Mouse (Mus musculus): ENCODE results near the gene Irgc1. TPM values are rescaled to one million over a fixed set of nuclear protein-coding genes. Genes with fewer than 3 reads are reported as not detected.
A peak's percentile ranks its signal among the peaks of the same experiment; 100 is the strongest.

Gene Irgc1
- polyA plus RNA-seq, 2 experiments, result not detected

DNA sequence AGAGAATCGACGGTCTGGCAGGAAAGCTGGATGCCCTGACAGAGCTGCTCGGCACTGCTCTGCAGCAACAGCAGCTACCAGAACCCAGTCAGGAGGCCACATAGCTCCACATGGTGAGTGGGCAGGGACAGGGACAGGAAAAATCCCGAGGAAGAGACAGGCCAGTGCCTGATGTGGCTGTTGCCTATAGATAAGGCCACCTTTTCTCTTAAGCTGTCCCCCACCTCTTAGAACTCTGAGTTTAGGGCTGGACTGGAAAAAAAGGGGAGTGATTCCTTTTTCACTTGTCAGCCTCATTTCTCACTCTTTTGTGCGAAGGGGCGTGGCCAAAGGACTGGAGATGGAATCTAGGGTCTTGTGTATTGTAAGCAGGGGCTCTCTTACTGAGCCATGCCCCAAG, 68.0 kb downstream of the Irgc1 start:
- ATAC-seq (ENCODE audit: insufficient read depth) (peak; percentile 73), DNase-seq (ENCODE audit: low read depth in 3 of 3, low spot score in 3 of 3) (peak in 1 of 3 experiments; percentile 81)
- H3K36me3 ChIP-seq (replicated peaks; ENCODE audit: control insufficient read depth, insufficient read depth, low read depth), result peaks cover 77% of the 10 kb centered on the region
- no peaks in the 10 kb centered on the region for H3K27me3 ChIP-seq (ENCODE audit: control insufficient read depth, insufficient read depth, low read length)
- peak overlapping the region; percentile 38 for H3K4me2 ChIP-seq (ENCODE audit: low read depth)
- peak overlapping the region; percentile 76 for H3K27ac ChIP-seq
- H3K4me1 ChIP-seq (replicated peaks; ENCODE audit: control insufficient read depth in 2 of 2, insufficient read depth in 2 of 2, low read length in 1 of 2), result peaks cover 26 to 55% of the 10 kb centered on the region in 2 experiments
- H3K9me3 ChIP-seq (ENCODE audit: control insufficient read depth, low read length), result no peaks in the 10 kb centered on the region
- peak; percentile 63 for TF ChIP-seq EP300 (IDR thresholded peaks at IDR 0.05; ENCODE audit: low read depth)
- no peak for TF ChIP-seq CTCF (IDR thresholded peaks at IDR 0.05; ENCODE audit: low read depth)
- H3K9ac ChIP-seq (replicated peaks), result peak overlapping the region; percentile 37
- no peak overlapping the region for H3K4me3 ChIP-seq (ENCODE audit: insufficient read depth in 1 of 2, low read depth in 2 of 2, low read length in 2 of 2)
- 28% methylated on average over 6 of the region's 6 CpGs for WGBS (ENCODE audit: insufficient replicate concordance)

DNA sequence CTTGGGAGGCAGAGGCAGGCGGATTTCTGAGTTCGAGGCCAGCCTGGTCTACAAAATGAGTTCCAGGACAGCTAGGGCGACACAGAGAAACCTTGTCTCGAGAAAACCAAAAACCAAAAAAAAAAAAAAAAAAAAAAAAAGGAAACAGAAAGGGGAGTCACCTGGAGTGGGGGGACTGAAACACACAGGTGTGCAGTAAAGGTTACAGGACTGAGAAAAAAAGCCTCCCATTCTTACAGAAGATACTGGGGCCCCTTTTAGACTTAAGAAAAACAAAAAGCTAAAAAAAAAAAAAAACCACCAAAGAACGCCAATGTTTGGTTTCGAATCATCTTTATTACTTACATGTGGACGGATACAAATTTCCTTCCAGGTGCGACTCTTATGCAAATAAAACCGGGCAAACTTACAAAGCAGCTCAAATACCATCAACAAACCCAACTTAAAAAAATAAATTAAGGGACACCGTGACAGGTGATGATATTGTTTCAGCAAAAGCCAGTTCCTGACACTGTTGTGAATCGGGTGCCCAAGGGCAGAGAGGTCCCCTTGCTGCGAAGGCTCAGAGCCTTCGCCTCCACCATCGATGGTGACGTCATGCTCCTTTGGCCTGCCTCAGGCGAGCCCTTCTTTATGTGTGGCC, 69.2 kb downstream of the Irgc1 start:
- Histone ChIP-seq H3K27me3 (ENCODE audit: control insufficient read depth, insufficient read depth, low read length) (no peaks in the 10 kb centered on the region), H3K4me3 (ENCODE audit: insufficient read depth in 1 of 2, low read depth in 2 of 2, low read length in 2 of 2) (no peak overlapping the region), H3K9ac (replicated peaks) (peak overlapping the region; percentile 16; the same call in 1 of the 2 replicates), H3K4me1 (replicated peaks; ENCODE audit: control insufficient read depth in 2 of 2, insufficient read depth in 2 of 2, low read length in 1 of 2) (peaks cover 38 to 65% of the 10 kb centered on the region in 2 experiments), H3K4me2 (ENCODE audit: low read depth) (no peak overlapping the region), H3K9me3 (ENCODE audit: control insufficient read depth, low read length) (no peaks in the 10 kb centered on the region), H3K36me3 (replicated peaks; ENCODE audit: control insufficient read depth, insufficient read depth, low read depth) (peaks cover 90% of the 10 kb centered on the region), H3K27ac (peak overlapping the region; percentile 76)
- no peak for ATAC-seq (ENCODE audit: insufficient read depth)
- no peak for DNase-seq (ENCODE audit: low read depth in 3 of 3, low spot score in 3 of 3)
- no peak for TF ChIP-seq CTCF (IDR thresholded peaks at IDR 0.05; ENCODE audit: low read depth)
- no peak for TF ChIP-seq EP300 (IDR thresholded peaks at IDR 0.05; ENCODE audit: low read depth)
- WGBS (ENCODE audit: insufficient replicate concordance), result 78% methylated on average over 16 of the region's 16 CpGs

Other genes with a start within 250 kb of the Irgc1 start
- gene Zfp111, start 240.9 kb downstream of the Irgc1 start, polyA plus RNA-seq (2012; rRNA removed), result 0.55 and 0.68 TPM in 2 replicates
- 1.2 and 1.8 TPM in 2 replicates for gene Zfp111, start 240.9 kb downstream of the Irgc1 start, polyA plus RNA-seq (2014; fragmentation: Nextera tagmentation; extraction: Ambion mirVana)
- 0.80 and 0.97 TPM in 2 replicates for gene Zfp109, start 214.7 kb downstream of the Irgc1 start, polyA plus RNA-seq (2012; rRNA removed)
- 0.65 and 0.73 TPM in 2 replicates for gene Zfp109, start 214.7 kb downstream of the Irgc1 start, polyA plus RNA-seq (2014; fragmentation: Nextera tagmentation; extraction: Ambion mirVana)
- 0.21 and 0.26 TPM in 2 replicates for gene Zfp108, start 197.5 kb downstream of the Irgc1 start, polyA plus RNA-seq (2012; rRNA removed)
- 0.09 and 0.54 TPM in 2 replicates for gene Zfp108, start 197.5 kb downstream of the Irgc1 start, polyA plus RNA-seq (2014; fragmentation: Nextera tagmentation; extraction: Ambion mirVana)
- gene Zfp93, start 181.9 kb downstream of the Irgc1 start, polyA plus RNA-seq (2012; rRNA removed), result 0.58 and 7.6 TPM in 2 replicates
- 0.75 and 1.3 TPM in 2 replicates for gene Zfp93, start 181.9 kb downstream of the Irgc1 start, polyA plus RNA-seq (2014; fragmentation: Nextera tagmentation; extraction: Ambion mirVana)
- gene Zfp61, start 151.1 kb downstream of the Irgc1 start, polyA plus RNA-seq (2012; rRNA removed), result 2.3 and 2.6 TPM in 2 replicates
- gene Zfp61, start 151.1 kb downstream of the Irgc1 start, polyA plus RNA-seq (2014; fragmentation: Nextera tagmentation; extraction: Ambion mirVana), result 1.6 and 2.1 TPM in 2 replicates
- gene Zfp94, start 135.6 kb downstream of the Irgc1 start, polyA plus RNA-seq (2012; rRNA removed), result 1.5 and 1.8 TPM in 2 replicates
- gene Zfp94, start 135.6 kb downstream of the Irgc1 start, polyA plus RNA-seq (2014; fragmentation: Nextera tagmentation; extraction: Ambion mirVana), result 1.4 TPM in 2 replicates
- gene Tescl, start 118.4 kb downstream of the Irgc1 start, polyA plus RNA-seq (2012; rRNA removed), result 0.11 TPM in 1 of 2 replicates, not detected in the other
- not detected in 2 replicates for gene Tescl, start 118.4 kb downstream of the Irgc1 start, polyA plus RNA-seq (2014; fragmentation: Nextera tagmentation; extraction: Ambion mirVana)
- gene Lypd5, start 103.1 kb downstream of the Irgc1 start, polyA plus RNA-seq (2012; rRNA removed), result not detected in 2 replicates
- gene Lypd5, start 103.1 kb downstream of the Irgc1 start, polyA plus RNA-seq (2014; fragmentation: Nextera tagmentation; extraction: Ambion mirVana), result not detected in 2 replicates
- gene Kcnn4, start 82.0 kb downstream of the Irgc1 start, polyA plus RNA-seq (2012; rRNA removed), result 112 and 113 TPM in 2 replicates
- 90.2 and 112 TPM in 2 replicates for gene Kcnn4, start 82.0 kb downstream of the Irgc1 start, polyA plus RNA-seq (2014; fragmentation: Nextera tagmentation; extraction: Ambion mirVana)
- gene Smg9, start 52.7 kb downstream of the Irgc1 start, polyA plus RNA-seq (2012; rRNA removed), result 20.6 and 22.2 TPM in 2 replicates
- gene Smg9, start 52.7 kb downstream of the Irgc1 start, polyA plus RNA-seq (2014; fragmentation: Nextera tagmentation; extraction: Ambion mirVana), result 11.2 and 11.8 TPM in 2 replicates
- 1.7 and 2.1 TPM in 2 replicates for gene Plaur, start 10.2 kb upstream of the Irgc1 start, polyA plus RNA-seq (2012; rRNA removed)
- gene Plaur, start 10.2 kb upstream of the Irgc1 start, polyA plus RNA-seq (2014; fragmentation: Nextera tagmentation; extraction: Ambion mirVana), result 2.7 and 3.5 TPM in 2 replicates
- 0.43 and 0.48 TPM in 2 replicates for gene Cadm4, start 29.7 kb upstream of the Irgc1 start, polyA plus RNA-seq (2012; rRNA removed)
- 0.05 TPM in 1 of 2 replicates, not detected in the other for gene Cadm4, start 29.7 kb upstream of the Irgc1 start, polyA plus RNA-seq (2014; fragmentation: Nextera tagmentation; extraction: Ambion mirVana)
- 3.8 and 4.0 TPM in 2 replicates for gene Zfp428, start 54.7 kb upstream of the Irgc1 start, polyA plus RNA-seq (2012; rRNA removed)
- gene Zfp428, start 54.7 kb upstream of the Irgc1 start, polyA plus RNA-seq (2014; fragmentation: Nextera tagmentation; extraction: Ambion mirVana), result 2.3 TPM in 2 replicates
- not detected in 2 replicates for gene AC161166.1, start 60.2 kb upstream of the Irgc1 start, polyA plus RNA-seq (2012; rRNA removed)
- gene AC161166.1, start 60.2 kb upstream of the Irgc1 start, polyA plus RNA-seq (2014; fragmentation: Nextera tagmentation; extraction: Ambion mirVana), result not detected in 2 replicates
- gene Irgq, start 78.4 kb upstream of the Irgc1 start, polyA plus RNA-seq (2012; rRNA removed), result 1.7 and 1.8 TPM in 2 replicates
- 1.0 and 1.6 TPM in 2 replicates for gene Irgq, start 78.4 kb upstream of the Irgc1 start, polyA plus RNA-seq (2014; fragmentation: Nextera tagmentation; extraction: Ambion mirVana)
- not detected in 2 replicates for gene Pinlyp, start 93.8 kb upstream of the Irgc1 start, polyA plus RNA-seq (2012; rRNA removed)
- gene Pinlyp, start 93.8 kb upstream of the Irgc1 start, polyA plus RNA-seq (2014; fragmentation: Nextera tagmentation; extraction: Ambion mirVana), result not detected in 2 replicates
- gene Xrcc1, start 94.0 kb upstream of the Irgc1 start, polyA plus RNA-seq (2012; rRNA removed), result 27.8 and 28.8 TPM in 2 replicates
- 27.3 and 40.9 TPM in 2 replicates for gene Xrcc1, start 94.0 kb upstream of the Irgc1 start, polyA plus RNA-seq (2014; fragmentation: Nextera tagmentation; extraction: Ambion mirVana)
- 14.8 and 16.5 TPM in 2 replicates for gene Ethe1, start 135.2 kb upstream of the Irgc1 start, polyA plus RNA-seq (2012; rRNA removed)
- gene Ethe1, start 135.2 kb upstream of the Irgc1 start, polyA plus RNA-seq (2014; fragmentation: Nextera tagmentation; extraction: Ambion mirVana), result 24.8 and 27.3 TPM in 2 replicates
- gene Zfp575, start 135.3 kb upstream of the Irgc1 start, polyA plus RNA-seq (2012; rRNA removed), result 0.09 and 0.11 TPM in 2 replicates
- 0.04 TPM in 1 of 2 replicates, not detected in the other for gene Zfp575, start 135.3 kb upstream of the Irgc1 start, polyA plus RNA-seq (2014; fragmentation: Nextera tagmentation; extraction: Ambion mirVana)
- gene Phldb3, start 158.5 kb upstream of the Irgc1 start, polyA plus RNA-seq (2012; rRNA removed), result 0.38 and 0.59 TPM in 2 replicates
- 0.06 and 0.15 TPM in 2 replicates for gene Phldb3, start 158.5 kb upstream of the Irgc1 start, polyA plus RNA-seq (2014; fragmentation: Nextera tagmentation; extraction: Ambion mirVana)
- gene Lypd3, start 184.3 kb upstream of the Irgc1 start, polyA plus RNA-seq (2012; rRNA removed), result 0.03 TPM in 1 of 2 replicates, not detected in the other
- not detected in 2 replicates for gene Lypd3, start 184.3 kb upstream of the Irgc1 start, polyA plus RNA-seq (2014; fragmentation: Nextera tagmentation; extraction: Ambion mirVana)
- not detected in 2 replicates for gene Tex101, start 224.4 kb upstream of the Irgc1 start, polyA plus RNA-seq (2012; rRNA removed)
- not detected in 2 replicates for gene Tex101, start 224.4 kb upstream of the Irgc1 start, polyA plus RNA-seq (2014; fragmentation: Nextera tagmentation; extraction: Ambion mirVana)

All from liver, embryonic 14.5 days (tissue).